Mouse (Mus musculus) embryonic facial prominence, embryonic 11.5 days (tissue): ENCODE data around the gene Mrps15. TPM values are rescaled to one million over a fixed set of nuclear protein-coding genes. Genes with fewer than 3 reads are reported as not detected.

Experiments used
- ATAC-seq: fragments of 200-750 bp; cut with Nextera tagmentation; replicated peaks from 2 replicates; pipeline ENCODE4 v1.8.0; 2017; ENCODE audit warnings: low read depth; ENCODE audit not compliant: insufficient number of reproducible peaks, low FRiP score, low TSS enrichment
- DNase-seq: peaks from one replicate; pipeline ENCODE4 v3.0.0-alpha.2; 2015; ENCODE audit warnings: low spot score
- H3K27ac ChIP-seq: fragments of 300-500 bp; sonication (generic); replicated peaks from 2 replicates; pipeline ENCODE4 v1.5.1; 2014; ENCODE audit warnings: mild to moderate bottlenecking, low read depth, low read length, control low read depth
- H3K27me3 ChIP-seq: fragments of 300-500 bp; sonication (generic); 2 replicates; pipeline ENCODE4 v1.6.1; 2014; ENCODE audit warnings: mild to moderate bottlenecking, low read length, moderate library complexity, mixed read lengths; ENCODE audit not compliant: control insufficient read depth, insufficient read depth
- H3K36me3 ChIP-seq: fragments of 300-500 bp; sonication (generic); replicated peaks from 2 replicates; pipeline ENCODE4 v1.6.1; 2014; ENCODE audit warnings: low read depth, mild to moderate bottlenecking, low read length, moderate library complexity, mixed read lengths; ENCODE audit not compliant: control insufficient read depth, insufficient read depth
- H3K4me1 ChIP-seq: fragments of 300-500 bp; sonication (generic); 2 replicates; pipeline ENCODE4 v1.6.1; 2014; ENCODE audit warnings: low read length, mixed read lengths; ENCODE audit not compliant: control insufficient read depth, insufficient read depth
- H3K4me2 ChIP-seq: fragments of 300-500 bp; sonication (generic); 2 replicates; pipeline ENCODE4 v1.6.1; 2014; ENCODE audit warnings: low read depth, mild to moderate bottlenecking, control low read depth, low read length, moderate library complexity
- H3K4me3 ChIP-seq: fragments of 300-500 bp; sonication (generic); 2 replicates; pipeline ENCODE4 v1.5.1; 2014; ENCODE audit warnings: low read depth, low read length, control low read depth
- H3K9ac ChIP-seq: fragments of 300-500 bp; sonication (generic); replicated peaks from 2 replicates; pipeline ENCODE4 v1.6.1; 2014; ENCODE audit warnings: mild to moderate bottlenecking, control low read depth, low read length
- H3K9me3 ChIP-seq: fragments of 300-500 bp; sonication (generic); replicated peaks from 2 replicates; pipeline ENCODE4 v1.6.1; 2016; ENCODE audit warnings: mild to moderate bottlenecking, low read length, inconsistent platforms, mixed read lengths; ENCODE audit not compliant: control insufficient read depth
- WGBS: fragments of 180-500 bp; shearing (Covaris S2); extraction: QIAGEN DNeasy Blood & Tissue Kit; methylation state at CpG from one replicate; pipeline ENCODE4 v1.1.7; 2014; 5-methylcytosine and 5-hydroxymethylcytosine counted together
- polyA plus RNA-seq: library from polyadenylated mRNA; unstranded; fragments of >200 nt; fragmentation: Nextera tagmentation; extraction: Ambion mirVana; gene quantifications from 2 replicates; pipeline ENCODE4 v1.2.1, GENCODE M21; 2014

Mrps15 gene
- polyA plus RNA-seq, 1 experiment from 2014 or later: 177 TPM

- DNase-seq (no peak), ATAC-seq (no peak)
- Histone ChIP-seq H3K27me3 (no peaks in the 10 kb centered on the region), H3K4me3 (no peak overlapping the region), H3K36me3 (no peaks in the 10 kb centered on the region), H3K27ac (no peak overlapping the region), H3K4me1 (no peaks in the 10 kb centered on the region), H3K4me2 (no peak overlapping the region), H3K9me3 (no peaks in the 10 kb centered on the region), H3K9ac (no peak overlapping the region)
- WGBS: 86% methylated on average over 3 of the region's 3 CpGs
These were observed 18.7 kb upstream of the Mrps15 start for GRCm38 (mm10) chr4:126027980-126028379.

GRCm38 (mm10) chr4:126029042-126029441, 17.7 kb upstream of the Mrps15 start:
- ATAC-seq (no peak), DNase-seq (no peak)
- 70% methylated on average over 3 of the region's 3 CpGs for WGBS
- no peak overlapping the region for H3K4me3 ChIP-seq
- no peak overlapping the region for H3K9ac ChIP-seq
- no peak overlapping the region for H3K27ac ChIP-seq
- no peaks in the 10 kb centered on the region for H3K4me1 ChIP-seq
- H3K4me2 ChIP-seq: no peak overlapping the region
- H3K27me3 ChIP-seq: no peaks in the 10 kb centered on the region
- H3K36me3 ChIP-seq: no peaks in the 10 kb centered on the region
- H3K9me3 ChIP-seq: no peaks in the 10 kb centered on the region

- no peaks in the 10 kb centered on the region for H3K9me3 ChIP-seq
- no peaks in the 10 kb centered on the region for H3K27me3 ChIP-seq
- no peak overlapping the region for H3K4me2 ChIP-seq
- H3K9ac ChIP-seq: no peak overlapping the region
- no peak overlapping the region for H3K4me3 ChIP-seq
- WGBS: 78% methylated on average over 5 of the region's 5 CpGs
- no peak for DNase-seq
- ATAC-seq: no peak
- no peak overlapping the region for H3K27ac ChIP-seq
- no peaks in the 10 kb centered on the region for H3K4me1 ChIP-seq
- no peaks in the 10 kb centered on the region for H3K36me3 ChIP-seq
These were observed 16.0 kb upstream of the Mrps15 start for GRCm38 (mm10) chr4:126030705-126031104.

GRCm38 (mm10) chr4:126035413-126035812, 11.3 kb upstream of the Mrps15 start:
- no peak for ATAC-seq
- H3K27ac ChIP-seq: no peak overlapping the region
- WGBS: 82% methylated on average over 5 of the region's 5 CpGs
- H3K36me3 ChIP-seq: no peaks in the 10 kb centered on the region
- no peak overlapping the region for H3K4me2 ChIP-seq
- H3K4me3 ChIP-seq: no peak overlapping the region
- H3K9me3 ChIP-seq: no peaks in the 10 kb centered on the region
- DNase-seq: no peak
- no peaks in the 10 kb centered on the region for H3K4me1 ChIP-seq
- no peaks in the 10 kb centered on the region for H3K27me3 ChIP-seq
- no peak overlapping the region for H3K9ac ChIP-seq

- 92% methylated on average over 7 of the region's 7 CpGs for WGBS
- H3K27me3 ChIP-seq: no peaks in the 10 kb centered on the region
- no peak overlapping the region for H3K4me2 ChIP-seq
- H3K27ac ChIP-seq: no peak overlapping the region
- no peaks in the 10 kb centered on the region for H3K9me3 ChIP-seq
- DNase-seq (no peak), ATAC-seq (no peak)
- H3K4me3 ChIP-seq: no peak overlapping the region
- H3K9ac ChIP-seq: no peak overlapping the region
- peaks cover 8% of the 10 kb centered on the region for H3K36me3 ChIP-seq
- H3K4me1 ChIP-seq: no peaks in the 10 kb centered on the region
These were observed 4.9 kb downstream of the Mrps15 start for GRCm38 (mm10) chr4:126051617-126052016.

- Histone ChIP-seq H3K9ac (peak overlapping the region; percentile 55), H3K36me3 (peaks cover 5% of the 10 kb centered on the region), H3K4me2 (peak overlapping the region; percentile 55), H3K27me3 (no peaks in the 10 kb centered on the region), H3K4me1 (no peaks in the 10 kb centered on the region), H3K27ac (no peak overlapping the region), H3K4me3 (peak overlapping the region; percentile 42), H3K9me3 (no peaks in the 10 kb centered on the region)
- ATAC-seq (no peak), DNase-seq (peak; percentile 27)
- WGBS: 14% methylated on average over 19 of the region's 19 CpGs
These were observed 10.7 kb downstream of the Mrps15 start for GRCm38 (mm10) chr4:126057207-126058133.

GRCm38 (mm10) chr4:126058134-126058996, 11.6 kb downstream of the Mrps15 start, which contains the start of gene Oscp1:
Gene Oscp1 (plus strand): TSS chr4:126058565.
- DNase-seq (peak; percentile 98), ATAC-seq (peak; percentile 95)
- H3K4me2 ChIP-seq: peak within 1 kb of the TSS; percentile 55
- no peak within 1 kb of the TSS for H3K27ac ChIP-seq
- no peaks in the 10 kb centered on the region for H3K4me1 ChIP-seq
- H3K4me3 ChIP-seq: peak within 1 kb of the TSS; percentile 42
- H3K9ac ChIP-seq: peak within 1 kb of the TSS; percentile 55
- peaks cover 5% of the 10 kb centered on the region for H3K36me3 ChIP-seq
- H3K27me3 ChIP-seq: no peaks in the 10 kb centered on the region
- H3K9me3 ChIP-seq: no peaks in the 10 kb centered on the region
- under 1% methylated on average over 57 of the region's 57 CpGs for WGBS
